Comparison of ENCODE assay signal across 9 mouse cellular contexts in the genomic region with DNA sequence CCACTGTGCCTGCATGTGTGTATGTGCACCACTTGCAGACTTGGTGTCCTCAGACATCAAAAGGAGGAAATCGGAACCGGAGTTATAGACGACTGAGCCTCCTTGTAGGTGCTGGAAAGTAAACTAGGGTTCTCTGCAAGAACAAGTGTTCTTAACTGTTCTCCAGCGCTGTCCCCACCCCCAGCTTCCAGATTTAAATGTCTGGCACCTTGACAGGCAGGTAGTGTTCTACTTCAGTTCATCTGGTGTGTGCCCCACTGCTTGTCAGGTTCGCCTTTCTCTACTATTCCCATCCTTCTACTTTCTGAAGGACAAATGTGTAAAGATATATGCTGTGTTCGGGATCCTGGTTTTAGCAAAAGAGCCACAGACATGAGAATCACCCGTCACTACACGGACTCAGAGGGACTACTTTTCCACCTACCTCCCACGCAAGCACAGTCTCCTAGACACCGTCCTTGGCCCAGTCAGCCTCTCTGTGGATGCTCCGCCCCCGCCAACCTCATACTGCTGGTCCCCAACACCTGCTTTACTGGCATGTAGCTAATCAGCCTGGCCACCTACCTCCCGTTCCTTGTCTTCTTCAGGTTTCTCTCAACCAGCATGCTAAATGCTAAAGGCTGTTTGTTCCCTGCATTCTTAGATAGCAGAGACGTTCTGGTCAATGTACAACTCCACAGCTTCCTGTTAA. TPM values are rescaled to one million over a fixed set of nuclear protein-coding genes. Genes with fewer than 3 reads are reported as not detected.
DNase-seq lines count a peak whose midpoint lies in the region; TF ChIP-seq lines count a peak whose summit lies in the region.
"Had no signal": no experiment of that assay in that cellular context is flagged by ENCODE, and none has a peak within 500 bp of the region (broad histone marks: within the 10 kb centered on the region; RNA-seq: fewer than 3 reads in every experiment).

No protein-coding gene starts in this region.

- TF ChIP-seq POLR2A in olfactory bulb, adult 2 months (IDR thresholded peaks at IDR 0.05; ENCODE audit: insufficient read depth, low read depth, low read length): no peak

- WGBS in olfactory bulb, adult 2 months: 53% methylated on average over 14 of the region's 14 CpGs

- peak overlapping the region; percentile 10 for H3K4me3 ChIP-seq in layer of hippocampus, adult 2 months
- H3K4me3 ChIP-seq in olfactory bulb, adult 2 months (ENCODE audit: insufficient read depth, low read depth, low read length): no peak overlapping the region

- peak; percentile 74 for DNase-seq in layer of hippocampus, adult 11-12 months (ENCODE audit: low spot score)
- DNase-seq in layer of hippocampus, postnatal 10 days (ENCODE audit: low spot score in 2 of 2): no peak
- DNase-seq in cerebellum, adult 8-10 months: peak; percentile 75
- peak; percentile 51 to 70 for DNase-seq in layer of hippocampus, adult 2 months (ENCODE audit: low spot score in 2 of 2)
- DNase-seq in gastrocnemius, postnatal 10 days: no peak
- DNase-seq in natural killer cell, adult 2 months (ENCODE audit: low spot score in 2 of 2): no peak
- DNase-seq in spleen, adult 12 weeks (ENCODE audit: low spot score): no peak

- TF ChIP-seq CTCF in layer of hippocampus, adult 2 months (conservative IDR thresholded peaks at IDR 0.05): no peak
- no peak for TF ChIP-seq CTCF in olfactory bulb, adult 2 months (IDR thresholded peaks at IDR 0.05; ENCODE audit: insufficient read depth, low read depth, low read length)

- peaks cover 15% of the 10 kb centered on the region for H3K4me1 ChIP-seq in olfactory bulb, adult 2 months (ENCODE audit: control insufficient read depth, insufficient read depth, low read length)

- H3K27ac ChIP-seq in layer of hippocampus, adult 2 months: peak overlapping the region; percentile 86
- H3K27ac ChIP-seq in olfactory bulb, adult 2 months (ENCODE audit: insufficient read depth, low read depth, low read length): peak overlapping the region; percentile 79

RNA-seq across cellular contexts. Expression of a gene that starts 6.2 kb away (rescaled TPM):
- total RNA-seq in layer of hippocampus, postnatal 10 days (2021): 10 to 100 TPM; 41.9 to 49.9 TPM
- 10 to 100 TPM; 50.1 to 51.1 TPM for total RNA-seq in layer of hippocampus, adult 2 months (2021)
- not detected in 2 replicates for polyA plus RNA-seq in olfactory bulb, adult 2 months (2012; ENCODE audit: insufficient read depth, insufficient read length, low replicate concordance, missing spikeins)
- 10 to 100 TPM in 1 of 2 experiments, 1 to 10 TPM in 1; 9.3 to 12.6 TPM for total RNA-seq in gastrocnemius, postnatal 10 days (2021)

RNA-seq across cellular contexts. Expression of a gene that starts 31.4 kb away (rescaled TPM):
- total RNA-seq in layer of hippocampus, postnatal 10 days (2021): 100 to 1,000 TPM; 144 to 149 TPM
- 100 to 1,000 TPM; 120 TPM for total RNA-seq in layer of hippocampus, adult 2 months (2021)
- not detected in 2 replicates for polyA plus RNA-seq in olfactory bulb, adult 2 months (2012; ENCODE audit: insufficient read depth, insufficient read length, low replicate concordance, missing spikeins)
- total RNA-seq in gastrocnemius, postnatal 10 days (2021): 10 to 100 TPM; 38.4 to 39.1 TPM

RNA-seq across cellular contexts. Expression of a gene that starts 31.4 kb away (rescaled TPM):
- not detected for total RNA-seq in layer of hippocampus, postnatal 10 days (2021)
- 1 to 10 TPM; 1.3 to 1.5 TPM for total RNA-seq in layer of hippocampus, adult 2 months (2021)
- polyA plus RNA-seq in olfactory bulb, adult 2 months (2012; ENCODE audit: insufficient read depth, insufficient read length, low replicate concordance, missing spikeins): not detected in 2 replicates
- total RNA-seq in gastrocnemius, postnatal 10 days (2021): not detected
- polyA plus RNA-seq: lung, embryonic 14.5 days had no signal

RNA-seq across cellular contexts. Expression of a gene that starts 32.7 kb away (rescaled TPM):
- 1 to 10 TPM; 1.1 to 1.4 TPM for total RNA-seq in layer of hippocampus, postnatal 10 days (2021)
- 1 to 10 TPM; 1.7 to 2.8 TPM for total RNA-seq in layer of hippocampus, adult 2 months (2021)
- polyA plus RNA-seq in olfactory bulb, adult 2 months (2012; ENCODE audit: insufficient read depth, insufficient read length, low replicate concordance, missing spikeins): not detected in 2 replicates
- 1 to 10 TPM in 1 of 2 experiments, under 1 TPM in 1; 0.78 to 1.1 TPM for total RNA-seq in gastrocnemius, postnatal 10 days (2021)

RNA-seq across cellular contexts. Expression of a gene that starts 38.5 kb away (rescaled TPM):
- 10 to 100 TPM; 31.7 to 32.7 TPM for total RNA-seq in layer of hippocampus, postnatal 10 days (2021)
- total RNA-seq in layer of hippocampus, adult 2 months (2021): 10 to 100 TPM; 39.0 to 39.9 TPM
- polyA plus RNA-seq in olfactory bulb, adult 2 months (2012; ENCODE audit: insufficient read depth, insufficient read length, low replicate concordance, missing spikeins): not detected in 2 replicates
- total RNA-seq in gastrocnemius, postnatal 10 days (2021): 10 to 100 TPM; 20.7 to 23.1 TPM

Comparison
In these comparisons a context has a peak if more than half of its experiments do, and no peak if none do; other contexts are left out.
1. DNase-seq: peak in layer of hippocampus, adult 11-12 months (single experiment), cerebellum, adult 8-10 months (single experiment) and layer of hippocampus, adult 2 months (2 of 2); none in layer of hippocampus, postnatal 10 days (0 of 2), gastrocnemius, postnatal 10 days (single experiment), natural killer cell, adult 2 months (0 of 2) and spleen, adult 12 weeks (single experiment).